Mouse (Mus musculus) R1 (cell line): ENCODE results near the gene Casp6.

ENCODE experiments used
- DNase-seq: peaks from one replicate; pipeline ENCODE4 v3.0.0-alpha.2; 2018; ENCODE audit warnings: low read depth, low spot score

Gene Casp6

GRCm38 (mm10) chr3:129901271-129901809 is at the start of gene Casp6:
TSS of gene Casp6 (plus strand) at chr3:129901425.
- DNase-seq = peak; percentile 82

GRCm38 (mm10) chr3:129862592-129862991 is 38.6 kb upstream of the Casp6 start:
- DNase-seq = peak; percentile 39

GRCm38 (mm10) chr3:129863698-129864097 is 37.5 kb upstream of the Casp6 start:
- peak; percentile 77 for DNase-seq

GRCm38 (mm10) chr3:129877327-129877726 is 23.9 kb upstream of the Casp6 start:
- DNase-seq = no peak

GRCm38 (mm10) chr3:129878405-129879021 is 22.7 kb upstream of the Casp6 start, which contains the start of gene Pla2g12a:
TSS of gene Pla2g12a (plus strand) at chr3:129878606.
- peak; percentile 79 for DNase-seq

GRCm38 (mm10) chr3:129879131-129879757 is 22.0 kb upstream of the Casp6 start:
- peak; percentile 65 for DNase-seq

GRCm38 (mm10) chr3:129879913-129880312 is 21.3 kb upstream of the Casp6 start:
- no peak for DNase-seq

- DNase-seq = no peak
These were observed 20.2 kb upstream of the Casp6 start for GRCm38 (mm10) chr3:129880925-129881593.

GRCm38 (mm10) chr3:129885577-129885976 is 15.6 kb upstream of the Casp6 start:
- DNase-seq = no peak

GRCm38 (mm10) chr3:129886430-129886829 is 14.8 kb upstream of the Casp6 start:
- no peak for DNase-seq

- DNase-seq = peak; percentile 47
These were observed 13.3 kb upstream of the Casp6 start for GRCm38 (mm10) chr3:129887779-129888517.

GRCm38 (mm10) chr3:129892003-129892402 is 9.2 kb upstream of the Casp6 start:
- peak; percentile 18 for DNase-seq

GRCm38 (mm10) chr3:129893143-129893542 is 8.1 kb upstream of the Casp6 start:
- DNase-seq = no peak

GRCm38 (mm10) chr3:129896591-129896990 is 4.6 kb upstream of the Casp6 start:
- DNase-seq = no peak

- DNase-seq = peak; percentile 92
These were observed 2.3 kb upstream of the Casp6 start for GRCm38 (mm10) chr3:129898886-129899285.

- DNase-seq = no peak
These were observed 2.1 kb downstream of the Casp6 start for GRCm38 (mm10) chr3:129903369-129903768.

- DNase-seq = no peak
These were observed 2.6 kb downstream of the Casp6 start for GRCm38 (mm10) chr3:129903866-129904265.

- no peak for DNase-seq
These were observed 3.3 kb downstream of the Casp6 start for GRCm38 (mm10) chr3:129904381-129905132.

- DNase-seq = no peak
These were observed 10.8 kb downstream of the Casp6 start for GRCm38 (mm10) chr3:129912025-129912424.

- DNase-seq = no peak
These were observed 12.0 kb downstream of the Casp6 start for GRCm38 (mm10) chr3:129913241-129913640.

- no peak for DNase-seq
These were observed 16.2 kb downstream of the Casp6 start for GRCm38 (mm10) chr3:129917424-129917823.
